Mouse (Mus musculus) layer of hippocampus, postnatal 10 days (tissue): Measurements from ENCODE around the gene Stpg2. TPM values are rescaled to one million over a fixed set of nuclear protein-coding genes. Genes with fewer than 3 reads are reported as not detected.

Experiments
- DNase-seq, 2 experiments: peaks; one replicate each; pipeline ENCODE4 v3.0.0; 2021; ENCODE audit warnings: low spot score in 2 of 2
- total RNA-seq, 2 experiments: library from RNA; stranded (reverse); gene quantifications; 2 replicates each; pipeline ENCODE4 v1.2.3; 2021

Gene Stpg2
- total RNA-seq, 2 experiments from 2014 or later: 0.30 TPM; not detected in 1

- DNase-seq: no peak
Measured at GRCm38 (mm10) chr3:139729248-139729647, 523.8 kb downstream of the Stpg2 start.

GRCm38 (mm10) chr3:139733156-139733555, 527.7 kb downstream of the Stpg2 start:
- DNase-seq: no peak

GRCm38 (mm10) chr3:139739388-139739787, 533.9 kb downstream of the Stpg2 start:
- no peak for DNase-seq

Other genes starting within 250 kb of the Stpg2 start
- gene Rap1gds1, start 130.5 kb upstream of the Stpg2 start, total RNA-seq: 100 to 1,000 TPM; 223 to 233 TPM